Mouse (Mus musculus) intestine, postnatal 0 days (tissue): ENCODE measurements around the gene Tlr2. TPM values are rescaled to one million over a fixed set of nuclear protein-coding genes. Genes with fewer than 3 reads are reported as not detected.
"Not testable (repeated sequence)": the region's sequence is repeated elsewhere in the genome, so short reads cannot be mapped to it uniquely, and the experiment has no call there.

Experiments used
- ATAC-seq: fragments of 200-750 bp; cut with Nextera tagmentation; 2 replicates; pipeline ENCODE4 v1.8.0; 2017; ENCODE audit warnings: mild to moderate bottlenecking, moderate TSS enrichment, moderate library complexity
- H3K27ac ChIP-seq: fragments of 300-500 bp; sonication (generic); 2 replicates; pipeline ENCODE4 v1.5.1; 2014; ENCODE audit warnings: mild to moderate bottlenecking, low read depth, low read length, moderate library complexity
- H3K27me3 ChIP-seq: fragments of 300-500 bp; sonication (generic); replicated peaks from 2 replicates; pipeline ENCODE4 v1.6.1; 2014; ENCODE audit warnings: low read length, mixed read lengths; ENCODE audit not compliant: control insufficient read depth, insufficient read depth
- H3K36me3 ChIP-seq: fragments of 300-500 bp; sonication (generic); 2 replicates; pipeline ENCODE4 v1.6.1; 2014; ENCODE audit warnings: mild to moderate bottlenecking, moderate library complexity; ENCODE audit not compliant: control insufficient read depth, insufficient read depth
- H3K4me1 ChIP-seq: fragments of 300-500 bp; sonication (generic); replicated peaks from 2 replicates; pipeline ENCODE4 v1.6.1; 2014; ENCODE audit warnings: antibody characterized with exemption, low read length, mixed read lengths; ENCODE audit not compliant: control insufficient read depth, insufficient read depth
- H3K4me2 ChIP-seq: fragments of 300-500 bp; sonication (generic); replicated peaks from 2 replicates; pipeline ENCODE4 v1.6.1; 2014; ENCODE audit warnings: low read depth, mild to moderate bottlenecking, moderate library complexity
- H3K4me3 ChIP-seq: fragments of 300-500 bp; sonication (generic); 2 replicates; pipeline ENCODE4 v1.5.1; 2014; ENCODE audit warnings: low read depth, low read length
- H3K9ac ChIP-seq: fragments of 300-500 bp; sonication (generic); 2 replicates; pipeline ENCODE4 v1.6.1; 2014; ENCODE audit warnings: mild to moderate bottlenecking, low read depth, low read length
- H3K9me3 ChIP-seq: fragments of 300-500 bp; sonication (generic); 2 replicates; pipeline ENCODE4 v1.6.1; 2016; ENCODE audit warnings: mixed run types; ENCODE audit not compliant: control insufficient read depth
- CTCF ChIP-seq: sonication (generic); IDR thresholded peaks from 2 replicates; pipeline ENCODE4 v1.5.1; 2016; ENCODE audit warnings: low read depth, mild to moderate bottlenecking, control low read depth, antibody characterized with exemption, moderate library complexity
- WGBS: fragments of 180-500 bp; shearing (Covaris S2); extraction: QIAGEN DNeasy Blood & Tissue Kit; methylation state at CpG from one replicate; pipeline ENCODE4 v1.1.7; 2014; 5-methylcytosine and 5-hydroxymethylcytosine counted together
- polyA plus RNA-seq: library from polyadenylated mRNA; unstranded; fragments of >200 nt; fragmentation: Nextera tagmentation; extraction: Ambion mirVana; gene quantifications from 2 replicates; pipeline ENCODE4 v1.2.1, GENCODE M21; 2015

Gene Tlr2
- polyA plus RNA-seq, 1 experiment from 2014 or later: 1.4 TPM

DNA sequence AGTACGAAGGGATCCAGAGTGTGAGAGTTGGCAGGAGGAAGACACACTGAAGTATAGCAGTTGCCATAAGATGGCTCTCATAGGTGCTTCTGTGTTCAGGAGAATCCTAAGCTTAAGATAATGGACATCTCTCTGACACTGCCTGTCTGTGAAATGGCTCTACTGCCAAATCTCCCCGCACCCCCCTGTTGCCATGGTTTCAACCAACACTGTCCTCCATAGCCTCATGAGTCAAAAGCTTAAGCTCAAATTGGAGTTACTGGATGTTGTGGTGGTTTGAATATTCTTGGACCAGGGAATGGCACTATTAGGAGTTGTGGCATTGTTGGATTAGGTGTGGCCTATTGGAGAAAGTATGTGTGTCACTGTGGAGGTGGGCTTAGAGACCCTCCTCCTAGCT, 28.2 kb upstream of the Tlr2 start:
- ATAC-seq: no peak
- Histone ChIP-seq H3K36me3 (no peaks in the 10 kb centered on the region), H3K9ac (no peak overlapping the region), H3K4me1 (no peaks in the 10 kb centered on the region), H3K4me2 (no peak overlapping the region), H3K27me3 (no peaks in the 10 kb centered on the region), H3K9me3 (no peaks in the 10 kb centered on the region), H3K27ac (no peak overlapping the region), H3K4me3 (no peak overlapping the region)
- TF ChIP-seq CTCF: no peak
- 97% methylated on average over 2 of the region's 2 CpGs for WGBS

DNA sequence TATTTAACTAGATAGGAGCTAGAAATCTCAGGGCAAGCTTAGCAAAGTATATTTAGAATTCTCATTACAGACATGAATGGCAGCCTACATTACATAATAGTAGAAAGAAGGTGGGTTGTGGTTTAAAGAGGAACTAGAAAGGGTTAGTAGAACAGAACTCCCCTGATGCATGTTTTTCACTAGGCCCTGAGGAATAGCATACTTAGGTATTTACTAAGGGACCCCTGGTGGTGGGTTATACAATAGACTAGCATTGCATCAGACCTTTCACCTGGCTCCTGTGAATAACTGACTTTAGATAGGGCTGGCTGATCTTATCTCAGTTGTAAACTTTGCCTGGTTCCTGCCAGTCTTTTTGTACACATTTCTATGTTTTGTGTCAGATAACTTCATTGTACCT, 25.5 kb upstream of the Tlr2 start:
- not testable (repeated sequence) for H3K36me3 ChIP-seq, ATAC-seq, H3K27ac ChIP-seq, H3K4me1 ChIP-seq, H3K27me3 ChIP-seq, H3K4me2 ChIP-seq, H3K4me3 ChIP-seq, H3K9ac ChIP-seq, H3K9me3 ChIP-seq

DNA sequence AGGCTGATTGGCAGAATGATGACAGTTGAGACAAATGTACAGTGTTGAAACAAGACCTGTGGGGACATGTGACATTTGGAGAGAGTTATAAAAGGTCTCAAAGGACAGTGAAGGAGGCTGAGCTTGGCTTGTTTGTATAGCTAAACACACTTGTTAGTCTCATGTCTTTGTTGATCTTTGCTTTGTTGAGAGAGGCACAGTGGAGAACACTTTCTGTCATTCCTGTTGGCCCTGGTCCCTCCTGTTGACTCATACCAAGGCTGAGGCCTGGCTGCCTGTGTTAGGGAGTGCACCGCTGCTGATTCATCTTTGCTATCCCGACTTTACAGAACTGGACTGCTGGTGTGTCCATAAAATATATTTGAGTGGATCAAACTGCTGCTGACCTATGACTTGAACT, 23.6 kb upstream of the Tlr2 start:
- Histone ChIP-seq H3K27me3 (no peaks in the 10 kb centered on the region), H3K27ac (no peak overlapping the region), H3K9me3 (no peaks in the 10 kb centered on the region), H3K4me2 (no peak overlapping the region), H3K9ac (no peak overlapping the region), H3K4me1 (no peaks in the 10 kb centered on the region), H3K36me3 (no peaks in the 10 kb centered on the region), H3K4me3 (no peak overlapping the region)
- TF ChIP-seq CTCF: no peak
- WGBS: 58% methylated on average over 2 of the region's 2 CpGs
- peak; percentile 53; the same call in 1 of the 2 replicates for ATAC-seq

DNA sequence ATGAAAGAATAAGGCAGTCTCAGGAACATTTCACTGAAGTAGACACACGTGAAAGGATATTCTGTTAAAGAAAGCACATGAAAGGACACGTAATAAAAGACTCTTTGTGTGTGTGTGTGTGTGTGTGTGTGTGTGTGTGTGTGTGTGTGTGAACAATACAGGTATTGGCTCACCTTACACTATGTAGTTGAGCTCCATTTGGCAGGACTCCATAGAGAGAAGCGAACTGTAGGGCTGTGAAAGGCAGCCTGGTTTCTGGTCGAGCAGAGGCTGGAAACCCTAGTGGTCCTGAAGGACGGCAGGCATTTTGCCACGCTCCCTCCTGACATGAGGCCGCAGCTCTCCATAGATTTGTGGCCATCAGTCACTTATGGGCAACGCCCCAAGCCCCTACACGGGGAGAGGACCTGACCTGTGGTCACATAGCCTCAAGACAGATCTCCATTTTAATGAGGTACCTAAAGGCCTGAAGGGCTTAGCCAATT, 22.5 kb upstream of the Tlr2 start:
- WGBS: 84% methylated on average over 9 of the region's 9 CpGs
- Histone ChIP-seq H3K27ac (no peak overlapping the region), H3K4me2 (no peak overlapping the region), H3K36me3 (no peaks in the 10 kb centered on the region), H3K9ac (no peak overlapping the region), H3K4me1 (no peaks in the 10 kb centered on the region), H3K4me3 (no peak overlapping the region), H3K9me3 (no peaks in the 10 kb centered on the region), H3K27me3 (no peaks in the 10 kb centered on the region)
- TF ChIP-seq CTCF: no peak
- no peak for ATAC-seq

DNA sequence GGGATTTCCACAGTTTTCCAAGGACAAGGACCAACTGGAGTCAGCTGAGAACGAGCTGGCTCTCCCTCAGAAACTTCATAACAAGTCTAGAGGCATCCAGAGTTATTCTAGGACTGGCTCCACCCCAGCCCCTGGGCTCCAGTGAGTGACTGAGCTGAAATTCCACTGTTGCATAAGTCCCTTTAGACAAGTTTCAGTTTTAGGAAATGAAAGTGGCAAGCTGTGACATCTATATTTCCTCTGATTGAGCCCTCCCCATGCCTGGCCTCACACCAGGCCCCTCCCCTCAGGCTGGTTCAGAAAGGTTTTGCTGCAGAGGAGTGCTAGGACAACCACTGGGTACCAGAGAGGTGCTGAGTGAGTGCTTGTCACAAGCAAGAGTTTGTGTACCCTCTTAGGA, 21.4 kb upstream of the Tlr2 start:
- Histone ChIP-seq H3K36me3 (no peaks in the 10 kb centered on the region), H3K4me3 (no peak overlapping the region), H3K27me3 (no peaks in the 10 kb centered on the region), H3K4me1 (no peaks in the 10 kb centered on the region), H3K4me2 (no peak overlapping the region), H3K9me3 (no peaks in the 10 kb centered on the region), H3K27ac (peak overlapping the region; percentile 41; the same call in 1 of the 2 replicates), H3K9ac (no peak overlapping the region)
- ATAC-seq: 0 out of 2 replicates have a peak, but pooled peaks have one; percentile 16
- WGBS: 7% methylated on average over 1 of the region's 1 CpGs
- TF ChIP-seq CTCF: no peak

DNA sequence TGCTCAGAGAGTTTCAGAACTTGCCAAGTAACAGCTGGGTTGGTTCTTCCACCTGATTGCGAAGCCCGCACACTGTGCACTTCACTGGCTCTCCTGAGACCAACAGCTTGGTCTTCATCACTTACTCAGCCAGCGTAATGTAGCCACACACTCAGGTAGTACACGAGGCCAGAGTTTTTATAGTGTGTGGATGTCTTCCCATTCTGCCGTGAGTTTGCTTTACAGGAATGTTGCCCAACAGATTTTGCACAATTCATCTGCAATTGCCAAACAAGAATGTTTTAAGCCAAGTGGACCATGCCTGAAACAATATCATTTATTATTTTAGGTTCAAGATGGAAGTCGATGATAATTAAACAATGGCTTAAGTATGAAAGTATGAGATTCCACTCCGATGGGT, 18.0 kb upstream of the Tlr2 start:
- H3K36me3 ChIP-seq: no peaks in the 10 kb centered on the region
- H3K9ac ChIP-seq: no peak overlapping the region
- H3K4me1 ChIP-seq: no peaks in the 10 kb centered on the region
- no peak overlapping the region for H3K27ac ChIP-seq
- TF ChIP-seq CTCF: no peak
- no peaks in the 10 kb centered on the region for H3K27me3 ChIP-seq
- WGBS: 87% methylated on average over 7 of the region's 7 CpGs
- no peak overlapping the region for H3K4me2 ChIP-seq
- no peaks in the 10 kb centered on the region for H3K9me3 ChIP-seq
- no peak for ATAC-seq
- H3K4me3 ChIP-seq: no peak overlapping the region

DNA sequence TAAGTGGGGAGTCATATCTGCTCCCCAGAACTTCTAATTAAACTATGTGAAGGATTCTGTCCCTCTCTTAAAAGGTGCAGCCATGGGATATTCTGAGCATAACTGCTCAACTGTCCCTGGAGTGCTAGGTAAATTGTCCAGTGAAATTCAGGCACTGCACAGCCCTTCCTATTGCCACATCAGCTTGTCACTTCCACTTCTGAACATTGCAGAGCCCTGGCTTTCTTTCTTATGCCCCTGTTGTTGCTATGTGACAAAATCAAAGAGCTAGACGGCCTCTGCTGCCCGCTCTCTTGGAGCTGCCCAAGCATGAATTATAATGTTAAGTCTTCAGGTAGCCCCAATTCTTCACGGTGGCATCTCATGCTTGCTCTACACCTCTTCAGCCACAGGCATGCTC, 17.5 kb upstream of the Tlr2 start:
- Histone ChIP-seq H3K27me3 (no peaks in the 10 kb centered on the region), H3K4me1 (no peaks in the 10 kb centered on the region), H3K27ac (no peak overlapping the region), H3K9ac (no peak overlapping the region), H3K9me3 (no peaks in the 10 kb centered on the region), H3K4me2 (no peak overlapping the region), H3K4me3 (no peak overlapping the region), H3K36me3 (no peaks in the 10 kb centered on the region)
- no peak for ATAC-seq
- 92% methylated on average over 3 of the region's 3 CpGs for WGBS
- no peak for TF ChIP-seq CTCF
